Mouse (Mus musculus): ENCODE measurements at regions not wholly inside any gene's neighbourhood (a gene's known extent, or its start where the extent isn't known, plus 50 kb on each side); places are given as distances from the start of the nearest gene placed in this dataset.

DNA sequence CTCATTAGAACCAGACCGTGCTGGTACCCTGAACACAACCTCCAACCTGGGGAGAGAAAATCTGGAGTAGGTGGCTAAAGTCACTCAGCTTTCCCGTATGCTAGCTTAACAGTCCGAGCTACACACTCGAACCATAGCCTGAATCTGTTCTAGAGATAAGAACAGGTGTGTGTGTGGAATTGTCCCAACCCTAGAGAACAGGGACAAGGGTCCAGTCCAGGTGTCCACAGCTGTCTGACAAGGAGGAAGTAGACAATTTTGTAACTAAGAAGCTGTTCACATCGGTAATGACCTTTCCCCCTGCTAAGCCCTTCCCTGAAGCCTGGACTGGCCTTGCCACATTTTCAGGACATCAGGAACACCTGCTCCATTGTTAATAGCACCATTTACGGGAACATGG lies 71.3 kb downstream of the Ier5 start:
- H3K9ac ChIP-seq (ENCODE audit: low read length) = no peak overlapping the region
- no peaks in the 10 kb centered on the region for H3K36me3 ChIP-seq (ENCODE audit: control insufficient read depth, insufficient read depth)
- H3K27me3 ChIP-seq (ENCODE audit: control insufficient read depth, insufficient read depth, low read length) = no peaks in the 10 kb centered on the region
- peaks cover 23% of the 10 kb centered on the region for H3K4me1 ChIP-seq (ENCODE audit: control insufficient read depth, insufficient read depth, low read length)
- no peak for ATAC-seq (replicated peaks; ENCODE audit: extremely low read depth, insufficient read depth, low FRiP score)
- WGBS = 54% methylated on average over 6 of the region's 6 CpGs
- 0 out of 2 replicates have a peak, but pooled peaks cover 3% of the 10 kb centered on the region for H3K9me3 ChIP-seq (replicated peaks; ENCODE audit: control insufficient read depth, low read length)
- no peak overlapping the region for H3K4me2 ChIP-seq (ENCODE audit: low read depth, low read length)
- H3K27ac ChIP-seq (ENCODE audit: low read length) = peak overlapping the region; percentile 44
- H3K4me3 ChIP-seq (ENCODE audit: low read length) = no peak overlapping the region

DNA sequence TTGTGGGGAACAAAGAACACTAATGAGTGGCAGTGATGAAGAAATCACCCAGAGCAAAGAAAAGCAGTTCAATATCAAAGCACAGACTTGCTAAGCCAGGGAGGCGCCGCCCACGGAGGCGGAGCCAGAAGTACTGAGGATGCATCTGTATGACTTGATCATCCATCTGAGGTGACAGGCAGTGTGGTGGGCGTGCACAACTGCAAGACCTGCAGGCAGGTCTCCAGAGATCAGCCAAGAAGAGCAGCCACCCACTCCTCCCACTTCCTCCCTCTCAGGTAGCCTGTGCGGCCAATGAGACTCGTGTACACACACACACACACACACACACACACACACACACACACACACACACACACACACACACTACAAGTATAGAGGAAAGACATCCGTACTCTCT lies 71.9 kb downstream of the Ier5 start:
- Histone ChIP-seq H3K4me2 (ENCODE audit: low read depth, low read length) (no peak overlapping the region), H3K4me3 (ENCODE audit: low read length) (no peak overlapping the region), H3K9ac (ENCODE audit: low read length) (no peak overlapping the region), H3K4me1 (ENCODE audit: control insufficient read depth, insufficient read depth, low read length) (peaks cover 23% of the 10 kb centered on the region), H3K9me3 (replicated peaks; ENCODE audit: control insufficient read depth, low read length) (0 out of 2 replicates have a peak, but pooled peaks cover 3% of the 10 kb centered on the region), H3K36me3 (ENCODE audit: control insufficient read depth, insufficient read depth) (no peaks in the 10 kb centered on the region), H3K27ac (ENCODE audit: low read length) (0 out of 2 replicates have a peak overlapping the region, but pooled peaks have one; percentile 44), H3K27me3 (ENCODE audit: control insufficient read depth, insufficient read depth, low read length) (no peaks in the 10 kb centered on the region)
- ATAC-seq (replicated peaks; ENCODE audit: extremely low read depth, insufficient read depth, low FRiP score) = peak; percentile 47; the same call in 1 of the 2 replicates
- 46% methylated on average over 8 of the region's 8 CpGs for WGBS

DNA sequence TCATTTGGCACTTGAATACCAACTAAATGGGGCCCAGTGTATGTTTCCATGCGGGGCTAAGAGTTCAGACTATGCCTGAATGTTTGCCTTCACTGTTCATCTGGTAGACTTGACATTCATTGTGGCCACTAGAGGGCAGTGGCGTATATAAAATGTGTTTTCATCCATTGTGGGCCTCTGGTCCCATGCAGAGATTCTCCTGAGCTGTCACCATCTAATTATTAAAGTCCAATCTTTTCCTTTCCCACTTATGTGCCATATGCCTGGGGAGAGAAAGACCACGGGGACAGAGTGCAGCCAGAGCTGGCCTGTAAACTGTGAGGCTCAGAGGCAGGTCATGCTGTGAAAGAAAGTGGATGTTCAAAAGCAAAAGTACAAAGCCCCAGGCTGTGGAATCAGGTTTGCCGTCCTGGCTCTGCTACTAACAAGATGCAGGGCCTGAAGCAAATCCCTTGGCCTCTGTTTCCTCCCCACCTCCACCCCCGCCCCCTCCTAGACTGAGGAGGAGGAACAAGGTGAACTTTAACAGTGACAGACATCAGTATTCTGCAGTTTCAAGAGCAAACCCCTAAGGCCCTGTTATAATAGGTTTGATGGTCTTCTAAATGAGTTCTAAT lies 73.5 kb downstream of the Ier5 start:
- Histone ChIP-seq H3K4me2 (ENCODE audit: low read depth, low read length) (no peak overlapping the region), H3K4me1 (ENCODE audit: control insufficient read depth, insufficient read depth, low read length) (peaks cover 19% of the 10 kb centered on the region), H3K9me3 (replicated peaks; ENCODE audit: control insufficient read depth, low read length) (no peaks in the 10 kb centered on the region), H3K9ac (ENCODE audit: low read length) (peak overlapping the region; percentile 34), H3K36me3 (ENCODE audit: control insufficient read depth, insufficient read depth) (no peaks in the 10 kb centered on the region), H3K27me3 (ENCODE audit: control insufficient read depth, insufficient read depth, low read length) (no peaks in the 10 kb centered on the region), H3K4me3 (ENCODE audit: low read length) (no peak overlapping the region), H3K27ac (ENCODE audit: low read length) (no peak overlapping the region)
- ATAC-seq (replicated peaks; ENCODE audit: extremely low read depth, insufficient read depth, low FRiP score) = 0 out of 2 replicates have a peak, but pooled peaks have one; percentile 5
- 11% methylated on average over 5 of the region's 5 CpGs for WGBS

DNA sequence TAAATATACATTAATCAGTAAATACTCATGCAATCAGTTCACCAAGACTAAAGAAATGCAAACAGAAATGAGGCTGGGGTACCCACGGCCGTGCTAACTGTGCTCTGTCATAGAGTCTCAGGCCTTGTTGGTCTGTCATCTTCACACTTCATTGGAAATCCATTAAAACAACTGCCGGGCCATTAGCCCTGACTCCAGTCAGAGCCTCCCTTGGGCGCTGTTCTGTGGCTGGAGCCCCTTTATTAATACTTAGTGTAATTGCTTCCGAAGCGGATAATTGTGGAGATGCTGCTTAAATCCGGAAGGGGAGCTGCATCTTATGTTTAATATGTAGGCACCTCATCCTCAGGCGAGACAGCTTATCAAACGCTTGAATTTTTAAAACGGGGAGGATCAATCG lies 76.1 kb downstream of the Ier5 start:
- ATAC-seq (replicated peaks; ENCODE audit: extremely low read depth, insufficient read depth, low FRiP score) = no peak
- Histone ChIP-seq H3K27ac (ENCODE audit: low read length) (no peak overlapping the region), H3K4me2 (ENCODE audit: low read depth, low read length) (no peak overlapping the region), H3K27me3 (ENCODE audit: control insufficient read depth, insufficient read depth, low read length) (no peaks in the 10 kb centered on the region), H3K4me1 (ENCODE audit: control insufficient read depth, insufficient read depth, low read length) (peaks cover 8% of the 10 kb centered on the region), H3K9ac (ENCODE audit: low read length) (no peak overlapping the region), H3K4me3 (ENCODE audit: low read length) (no peak overlapping the region), H3K36me3 (ENCODE audit: control insufficient read depth, insufficient read depth) (no peaks in the 10 kb centered on the region), H3K9me3 (replicated peaks; ENCODE audit: control insufficient read depth, low read length) (no peaks in the 10 kb centered on the region)
- WGBS = 77% methylated on average over 11 of the region's 11 CpGs

DNA sequence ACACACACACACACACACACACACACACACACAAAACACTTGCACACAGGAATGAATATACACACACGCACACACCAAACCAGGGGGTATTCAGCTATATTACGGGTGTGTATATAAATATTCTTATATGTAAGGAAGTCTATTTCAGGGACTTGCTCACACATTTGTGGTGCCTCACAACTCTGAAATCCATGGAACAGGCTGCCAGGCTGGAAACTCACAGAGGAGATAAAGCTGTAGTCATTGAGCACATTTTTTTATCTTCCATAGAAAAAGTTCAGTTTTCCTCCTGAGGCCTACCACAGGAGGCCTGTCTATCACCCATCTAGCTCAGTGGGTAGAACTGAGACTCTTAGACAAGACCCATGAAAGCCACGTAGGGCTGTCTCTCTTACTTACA lies 83.8 kb downstream of the Ier5 start:
- no peak overlapping the region for H3K9ac ChIP-seq (ENCODE audit: low read length)
- WGBS = 86% methylated on average over 3 of the region's 3 CpGs

DNA sequence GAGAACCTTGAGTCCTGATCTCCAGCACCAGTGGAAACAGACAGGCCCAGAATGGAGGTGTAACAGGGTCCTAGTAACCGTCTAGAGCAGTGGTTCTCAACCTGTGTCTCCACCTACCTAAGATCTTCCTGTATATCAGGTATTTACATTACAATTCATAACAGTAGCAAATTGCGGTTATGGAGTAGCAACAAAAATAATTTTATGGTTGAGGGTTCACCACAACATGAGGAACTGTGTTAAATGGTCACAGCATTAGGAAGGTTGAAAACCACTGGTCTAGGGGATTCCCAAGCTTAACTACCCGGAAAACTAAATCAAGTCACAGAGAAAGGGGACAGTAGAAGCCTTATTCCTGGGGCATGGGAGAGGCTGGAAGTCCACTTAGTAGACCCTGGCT lies 84.5 kb downstream of the Ier5 start:
- no peak overlapping the region for H3K4me2 ChIP-seq (ENCODE audit: low read depth, low read length)
- H3K4me1 ChIP-seq (ENCODE audit: control insufficient read depth, insufficient read depth, low read length) = no peaks in the 10 kb centered on the region
- no peaks in the 10 kb centered on the region for H3K27me3 ChIP-seq (ENCODE audit: control insufficient read depth, insufficient read depth, low read length)
- ATAC-seq (replicated peaks; ENCODE audit: extremely low read depth, insufficient read depth, low FRiP score) = no peak
- WGBS = 81% methylated on average over 3 of the region's 3 CpGs
- H3K27ac ChIP-seq (ENCODE audit: low read length) = no peak overlapping the region
- no peaks in the 10 kb centered on the region for H3K9me3 ChIP-seq (replicated peaks; ENCODE audit: control insufficient read depth, low read length)
- H3K9ac ChIP-seq (ENCODE audit: low read length) = no peak overlapping the region
- no peaks in the 10 kb centered on the region for H3K36me3 ChIP-seq (ENCODE audit: control insufficient read depth, insufficient read depth)
- no peak overlapping the region for H3K4me3 ChIP-seq (ENCODE audit: low read length)

More for the DNA sequence above, 83.8 kb downstream of the Ier5 start:
- no peaks in the 10 kb centered on the region for H3K36me3 ChIP-seq (ENCODE audit: control insufficient read depth, insufficient read depth)
- H3K27ac ChIP-seq (ENCODE audit: low read length) = no peak overlapping the region
- no peak overlapping the region for H3K4me3 ChIP-seq (ENCODE audit: low read length)
- no peaks in the 10 kb centered on the region for H3K4me1 ChIP-seq (ENCODE audit: control insufficient read depth, insufficient read depth, low read length)
- no peaks in the 10 kb centered on the region for H3K9me3 ChIP-seq (replicated peaks; ENCODE audit: control insufficient read depth, low read length)
- no peaks in the 10 kb centered on the region for H3K27me3 ChIP-seq (ENCODE audit: control insufficient read depth, insufficient read depth, low read length)
- H3K4me2 ChIP-seq (ENCODE audit: low read depth, low read length) = no peak overlapping the region
- ATAC-seq (replicated peaks; ENCODE audit: extremely low read depth, insufficient read depth, low FRiP score) = no peak

DNA sequence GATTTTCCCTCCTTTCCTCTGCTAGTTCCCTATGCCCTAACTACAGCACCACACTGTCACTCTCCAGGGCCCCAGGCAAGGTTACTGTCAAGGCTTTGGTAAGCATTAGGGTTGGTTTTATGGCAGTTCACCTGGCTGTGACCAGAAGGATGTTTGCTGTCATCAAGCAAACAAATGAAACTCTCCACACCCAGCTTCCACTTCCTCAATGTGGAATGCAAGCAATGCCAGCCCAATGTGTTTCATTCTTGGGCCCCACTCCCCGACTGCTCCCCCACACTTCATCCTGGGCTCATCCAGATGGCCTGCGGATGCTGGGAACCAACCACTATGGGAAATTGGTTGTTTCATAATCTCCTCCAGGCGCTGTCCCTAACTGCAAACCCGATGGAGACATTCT lies 85.7 kb downstream of the Ier5 start:
- Histone ChIP-seq H3K4me2 (ENCODE audit: low read depth, low read length) (no peak overlapping the region), H3K36me3 (ENCODE audit: control insufficient read depth, insufficient read depth) (no peaks in the 10 kb centered on the region), H3K9ac (ENCODE audit: low read length) (no peak overlapping the region), H3K27ac (ENCODE audit: low read length) (no peak overlapping the region), H3K27me3 (ENCODE audit: control insufficient read depth, insufficient read depth, low read length) (0 out of 2 replicates have a peak, but pooled peaks cover 3% of the 10 kb centered on the region), H3K9me3 (replicated peaks; ENCODE audit: control insufficient read depth, low read length) (no peaks in the 10 kb centered on the region), H3K4me3 (ENCODE audit: low read length) (no peak overlapping the region), H3K4me1 (ENCODE audit: control insufficient read depth, insufficient read depth, low read length) (no peaks in the 10 kb centered on the region)
- ATAC-seq (replicated peaks; ENCODE audit: extremely low read depth, insufficient read depth, low FRiP score) = no peak
- 41% methylated on average over 4 of the region's 4 CpGs for WGBS

DNA sequence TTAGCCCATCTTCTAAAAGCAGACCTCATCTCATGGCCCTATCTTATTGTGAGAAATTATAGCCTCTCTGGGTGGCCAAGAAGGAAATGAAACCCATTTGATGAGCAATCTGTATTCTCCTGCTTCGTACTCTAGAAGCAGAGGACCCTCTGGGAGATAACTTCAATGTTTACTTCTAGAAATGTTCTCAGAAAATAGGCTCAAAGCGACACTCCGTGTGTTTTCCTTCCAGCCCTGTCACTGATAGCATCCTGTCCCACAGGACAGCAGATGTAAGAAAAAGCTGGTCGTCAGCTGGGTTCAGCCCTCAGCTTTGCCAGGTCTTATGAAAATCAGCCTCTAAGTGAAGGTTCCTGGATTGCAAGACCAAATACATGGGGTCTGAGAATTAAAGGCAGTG lies 86.1 kb downstream of the Ier5 start:
- Histone ChIP-seq H3K4me2 (ENCODE audit: low read depth, low read length) (no peak overlapping the region), H3K9ac (ENCODE audit: low read length) (no peak overlapping the region), H3K9me3 (replicated peaks; ENCODE audit: control insufficient read depth, low read length) (no peaks in the 10 kb centered on the region), H3K27ac (ENCODE audit: low read length) (no peak overlapping the region), H3K4me1 (ENCODE audit: control insufficient read depth, insufficient read depth, low read length) (no peaks in the 10 kb centered on the region), H3K4me3 (ENCODE audit: low read length) (no peak overlapping the region), H3K36me3 (ENCODE audit: control insufficient read depth, insufficient read depth) (no peaks in the 10 kb centered on the region), H3K27me3 (ENCODE audit: control insufficient read depth, insufficient read depth, low read length) (0 out of 2 replicates have a peak, but pooled peaks cover 3% of the 10 kb centered on the region)
- ATAC-seq (replicated peaks; ENCODE audit: extremely low read depth, insufficient read depth, low FRiP score) = no peak
- WGBS = 50% methylated on average over 4 of the region's 4 CpGs

DNA sequence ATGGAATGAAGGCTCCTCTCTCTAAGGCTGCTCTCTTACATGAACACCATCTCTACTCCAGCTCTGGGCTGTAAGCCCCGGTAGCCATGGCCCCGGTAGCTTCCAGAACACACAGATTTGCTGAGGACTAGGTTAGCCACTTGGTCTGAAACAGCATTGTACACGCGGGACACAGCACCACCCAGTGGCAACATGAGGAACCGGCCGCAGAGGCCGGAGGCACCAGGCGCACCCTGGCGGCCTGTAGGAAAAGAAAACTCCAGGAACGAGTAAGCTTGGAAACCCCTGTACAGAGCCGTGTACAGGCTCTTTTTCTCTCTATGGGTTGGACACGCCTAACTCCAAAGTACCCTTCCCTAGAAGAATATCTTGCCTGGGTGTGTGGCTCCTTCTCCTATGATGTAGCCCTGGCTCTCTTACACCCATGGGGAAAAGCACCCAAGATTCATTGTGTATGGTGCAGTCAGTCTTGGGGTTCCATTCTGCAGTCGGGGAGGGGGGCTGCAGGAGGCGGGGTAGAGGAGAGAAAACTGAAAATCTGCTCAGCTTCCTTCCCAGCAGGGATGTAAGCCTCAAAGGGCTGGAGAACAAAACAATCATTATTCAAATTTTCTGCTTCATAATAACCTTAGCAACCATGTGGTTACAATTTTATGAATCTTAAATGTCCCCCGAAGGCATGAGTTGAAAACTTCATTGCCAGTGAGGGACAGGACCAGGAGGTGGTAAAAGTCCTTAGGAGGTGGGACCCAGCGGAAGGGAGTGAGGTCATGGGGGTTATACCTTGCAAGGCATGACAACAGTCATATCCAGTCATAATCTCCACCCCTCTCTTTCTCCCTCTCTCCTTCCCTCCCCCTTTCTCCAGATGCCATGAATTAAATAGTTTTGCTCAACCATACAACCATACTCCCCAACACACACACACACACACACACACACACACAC lies 92.6 kb downstream of the Ier5 start:
- H3K4me2 ChIP-seq (ENCODE audit: low read depth, low read length) = no peak overlapping the region
- ATAC-seq (replicated peaks; ENCODE audit: extremely low read depth, insufficient read depth, low FRiP score) = peak; percentile 65
- no peaks in the 10 kb centered on the region for H3K4me1 ChIP-seq (ENCODE audit: control insufficient read depth, insufficient read depth, low read length)
- 22% methylated on average over 16 of the region's 16 CpGs for WGBS
- H3K27ac ChIP-seq (ENCODE audit: low read length) = no peak overlapping the region
- H3K9ac ChIP-seq (ENCODE audit: low read length) = no peak overlapping the region
- no peaks in the 10 kb centered on the region for H3K36me3 ChIP-seq (ENCODE audit: control insufficient read depth, insufficient read depth)
- no peaks in the 10 kb centered on the region for H3K9me3 ChIP-seq (replicated peaks; ENCODE audit: control insufficient read depth, low read length)
- H3K27me3 ChIP-seq (ENCODE audit: control insufficient read depth, insufficient read depth, low read length) = peaks cover 5% of the 10 kb centered on the region; the same call in 1 of the 2 replicates
- no peak overlapping the region for H3K4me3 ChIP-seq (ENCODE audit: low read length)
